Mouse (Mus musculus) myocyte (in vitro differentiated cells): Measurements from ENCODE around the gene Csf2rb2. TPM values are rescaled to one million over a fixed set of nuclear protein-coding genes. Genes with fewer than 3 reads are reported as not detected.
"Not testable (repeated sequence)": the region's sequence is repeated elsewhere in the genome, so short reads cannot be mapped to it uniquely, and the experiment has no call there.

ENCODE experiments used
- H3K27me3 ChIP-seq: one replicate; pipeline ENCODE4 v1.6.1; 2011; ENCODE audit not compliant: control insufficient read depth, insufficient read depth, insufficient read length
- H3K36me3 ChIP-seq: one replicate; pipeline ENCODE4 v1.6.1; 2011; ENCODE audit not compliant: control insufficient read depth, insufficient read depth
- H3K4me2 ChIP-seq: one replicate; pipeline ENCODE4 v1.6.1; 2011; ENCODE audit warnings: low read depth, control low read depth
- H3K4me3 ChIP-seq: one replicate; pipeline ENCODE4 v1.5.1; 2011; ENCODE audit warnings: mild to moderate bottlenecking, control low read depth, moderate library complexity
- H3K79me2 ChIP-seq: one replicate; pipeline ENCODE4 v1.6.1; 2011; ENCODE audit not compliant: control insufficient read depth, insufficient read depth
- H3ac ChIP-seq: one replicate; pipeline ENCODE4 v1.6.1; 2011; ENCODE audit not compliant: control insufficient read depth, insufficient read length
- CEBPB ChIP-seq: IDR thresholded peaks from 2 replicates; pipeline ENCODE4 v1.6.1; 2011; ENCODE audit warnings: mild to moderate bottlenecking, moderate library complexity; ENCODE audit not compliant: poor library complexity, insufficient read depth, severe bottlenecking
- E2F4 ChIP-seq: IDR thresholded peaks from one replicate; pipeline ENCODE4 v1.6.1; 2011; ENCODE audit warnings: mild to moderate bottlenecking, control low read depth, moderate library complexity; ENCODE audit not compliant: insufficient read depth
- MAX ChIP-seq: IDR thresholded peaks from one replicate; pipeline ENCODE4 v1.6.1; 2011; ENCODE audit warnings: low read depth, mild to moderate bottlenecking, control low read depth
- MYOD1 ChIP-seq, 3 experiments: IDR thresholded peaks; one replicate each; pipeline ENCODE4 v1.6.1; 2011; ENCODE audit warnings: control low read depth in 2 of 3, low read depth in 2 of 3, mild to moderate bottlenecking in 2 of 3, moderate library complexity in 1 of 3; ENCODE audit not compliant: insufficient read length in 2 of 3, control insufficient read depth in 1 of 3
- MYOG ChIP-seq, 3 experiments: IDR thresholded peaks; one replicate each; pipeline ENCODE4 v1.6.1; 2011; ENCODE audit warnings: control low read depth in 2 of 3, low read depth in 2 of 3, mild to moderate bottlenecking in 2 of 3; ENCODE audit not compliant: insufficient read length in 2 of 3, control insufficient read depth in 1 of 3, insufficient read depth in 1 of 3
- POLR2A ChIP-seq: IDR thresholded peaks from one replicate; pipeline ENCODE4 v1.6.1; 2011; ENCODE audit warnings: low read depth, mild to moderate bottlenecking, control low read depth, moderate library complexity; ENCODE audit not compliant: insufficient read length
- POLR2AphosphoS2 ChIP-seq: IDR thresholded peaks from one replicate; pipeline ENCODE4 v1.6.1; 2011; ENCODE audit warnings: low read depth, control low read depth; ENCODE audit not compliant: insufficient read length
- REST ChIP-seq: IDR thresholded peaks from one replicate; pipeline ENCODE4 v1.6.1; 2011; ENCODE audit warnings: mild to moderate bottlenecking, control low read depth, moderate library complexity; ENCODE audit not compliant: insufficient read depth, insufficient read length
- SRF ChIP-seq: IDR thresholded peaks from one replicate; pipeline ENCODE4 v1.6.1; 2011; ENCODE audit warnings: low read depth; ENCODE audit not compliant: control insufficient read depth, insufficient read length
- TCF12 ChIP-seq: IDR thresholded peaks from one replicate; pipeline ENCODE4 v1.6.1; 2011; ENCODE audit warnings: mild to moderate bottlenecking, control low read depth; ENCODE audit not compliant: poor library complexity, insufficient read depth, severe bottlenecking
- TCF3 ChIP-seq: IDR thresholded peaks from one replicate; pipeline ENCODE4 v1.6.1; 2011; ENCODE audit warnings: low read depth, control low read depth; ENCODE audit not compliant: insufficient read length
- USF1 ChIP-seq: IDR thresholded peaks from one replicate; pipeline ENCODE4 v1.6.1; 2011; ENCODE audit warnings: low read depth, mild to moderate bottlenecking, control low read depth, moderate library complexity
- polyA plus RNA-seq: library from polyadenylated mRNA; unstranded; fragments of >200 nt; fragmentation: generic; extraction: Trizol; gene quantifications from one replicate; pipeline ENCODE4 v1.2.1, GENCODE M21; 2012; ENCODE audit warnings: missing spikeins

The Csf2rb2 gene
- polyA plus RNA-seq, 1 experiment = 0.14 TPM

DNA sequence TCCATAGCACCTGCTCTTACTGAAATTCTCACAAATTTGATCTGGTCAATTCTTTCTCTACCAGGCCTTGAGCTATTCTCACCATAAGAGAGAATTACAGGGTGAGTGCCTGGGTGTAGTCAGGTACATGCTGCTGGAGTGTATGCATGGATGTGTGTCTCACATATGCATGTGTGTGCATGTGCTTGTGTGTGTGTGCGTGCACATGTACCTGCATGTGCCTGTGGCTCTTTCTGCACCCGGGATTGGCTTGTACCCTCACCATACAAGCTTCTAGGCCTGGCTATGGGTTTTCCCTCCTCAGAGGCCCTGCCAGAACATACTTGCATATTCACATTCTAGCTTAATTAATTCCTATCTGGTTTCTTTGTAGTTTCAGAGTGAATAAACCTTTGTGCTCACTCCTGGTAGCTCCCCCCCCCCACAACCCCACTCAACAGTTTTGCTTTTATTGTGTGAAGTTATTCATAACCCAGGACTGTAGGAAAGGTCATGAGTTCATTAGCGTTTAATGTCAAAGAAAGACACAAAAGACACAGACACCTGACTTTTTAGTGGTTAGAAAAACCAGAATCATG, 23.1 kb upstream of the Csf2rb2 start:
- no peak overlapping the region for H3K4me2 ChIP-seq
- no peaks in the 10 kb centered on the region for H3K36me3 ChIP-seq
- H3K79me2 ChIP-seq = no peaks in the 10 kb centered on the region
- H3K4me3 ChIP-seq = no peak overlapping the region
- TF ChIP-seq CEBPB (no peak), TCF12 (no peak), MYOG (IDR thresholded peaks at IDR 0.05; ENCODE audit: control insufficient read depth in 1 of 3, insufficient read depth in 1 of 3, insufficient read length in 2 of 3, low read depth in 2 of 3) (no peak)
- no peak overlapping the region for H3ac ChIP-seq
- no peaks in the 10 kb centered on the region for H3K27me3 ChIP-seq

DNA sequence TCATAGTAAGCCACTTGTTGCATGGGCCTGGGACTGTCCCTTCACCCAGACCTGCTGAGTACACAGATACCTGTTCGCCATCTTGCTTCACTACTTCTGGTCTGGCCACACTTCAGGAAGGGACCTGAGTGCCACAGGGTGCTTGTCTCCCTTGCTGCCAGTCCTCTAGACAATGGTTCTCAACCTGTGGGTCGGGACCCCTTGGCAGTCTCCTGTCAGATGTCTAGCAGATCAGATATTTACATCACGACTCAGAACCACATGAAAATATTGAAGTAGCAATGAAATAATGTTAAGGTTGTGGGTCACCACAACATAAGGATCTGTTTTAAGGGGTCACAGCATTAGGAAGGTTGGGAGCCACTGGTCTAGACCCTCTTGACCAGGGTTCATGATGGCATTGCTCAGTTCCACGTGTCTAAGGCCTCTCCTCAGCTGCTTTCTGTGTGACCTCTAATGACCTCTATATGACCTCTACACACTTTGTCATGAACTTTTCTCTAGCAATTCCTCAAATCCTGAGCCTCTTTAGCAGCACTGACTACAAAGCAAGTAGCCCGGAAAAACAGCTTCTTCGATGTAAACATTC, 22.3 kb upstream of the Csf2rb2 start:
- H3K79me2 ChIP-seq, H3K36me3 ChIP-seq, H3ac ChIP-seq, H3K4me2 ChIP-seq, H3K27me3 ChIP-seq, H3K4me3 ChIP-seq: not testable (repeated sequence)

DNA sequence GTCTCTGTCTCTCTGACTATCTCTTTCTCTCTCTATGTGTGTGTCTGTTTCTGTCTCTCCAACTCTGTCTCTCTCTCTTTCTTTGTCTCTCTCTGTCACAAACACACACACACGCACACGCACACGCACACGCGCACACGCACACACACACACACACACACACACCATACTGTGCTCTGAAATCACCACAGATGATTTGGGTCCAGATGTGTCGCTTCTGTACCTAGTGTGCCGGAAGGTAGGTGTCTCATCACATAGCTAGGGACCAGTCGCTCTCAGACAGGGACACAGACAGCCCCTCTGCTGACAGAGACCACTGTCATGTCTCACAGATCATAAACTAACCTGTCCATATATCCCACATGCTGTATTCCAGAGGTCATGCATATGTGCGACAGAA, 21.2 kb upstream of the Csf2rb2 start:
- no peaks in the 10 kb centered on the region for H3K27me3 ChIP-seq
- no peak overlapping the region for H3K4me2 ChIP-seq
- TF ChIP-seq USF1 (no peak), TCF12 (no peak), REST (no peak), SRF (no peak), MYOG (IDR thresholded peaks at IDR 0.05; ENCODE audit: control insufficient read depth in 1 of 3, insufficient read depth in 1 of 3, insufficient read length in 2 of 3, low read depth in 2 of 3) (no peak), E2F4 (no peak), POLR2A (no peak), TCF3 (no peak), MAX (no peak), POLR2AphosphoS2 (no peak), CEBPB (no peak), MYOD1 (IDR thresholded peaks at IDR 0.05; ENCODE audit: control insufficient read depth in 1 of 3, insufficient read length in 2 of 3, low read depth in 2 of 3) (no peak)
- no peaks in the 10 kb centered on the region for H3K36me3 ChIP-seq
- no peaks in the 10 kb centered on the region for H3K79me2 ChIP-seq
- no peak overlapping the region for H3ac ChIP-seq
- no peak overlapping the region for H3K4me3 ChIP-seq

DNA sequence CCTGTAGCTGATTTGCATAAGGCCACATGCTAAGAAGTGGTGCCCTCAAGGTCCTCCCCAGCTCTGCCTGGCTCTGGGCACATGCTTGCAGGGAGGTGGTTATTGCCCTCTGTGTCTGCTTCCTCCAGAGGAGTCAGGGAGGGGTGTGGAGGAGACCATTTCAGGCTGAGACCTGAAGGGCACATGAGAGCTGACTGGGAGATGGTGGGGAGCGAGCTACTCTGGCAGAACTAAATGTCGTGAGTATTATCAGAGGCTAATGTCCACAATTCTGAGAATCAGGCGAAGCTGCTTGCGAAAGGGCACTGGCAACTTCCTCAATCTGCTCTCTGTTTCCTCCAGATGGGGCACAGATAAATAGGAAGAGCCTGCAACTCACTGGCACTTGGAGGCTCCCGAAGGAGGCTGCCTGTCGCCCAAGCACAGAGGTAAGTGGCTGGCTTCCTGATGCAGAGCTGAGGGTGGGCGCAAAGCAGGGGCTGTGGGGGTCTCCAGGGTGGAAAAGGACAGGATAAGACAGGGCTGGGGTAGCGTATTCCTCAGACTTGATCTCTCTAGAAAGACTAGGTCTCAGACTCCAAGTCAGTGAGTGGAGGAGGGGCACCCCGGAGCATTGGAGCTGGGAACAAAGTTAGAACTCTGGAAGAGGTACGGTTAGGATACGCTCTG, 20.3 kb upstream of the Csf2rb2 start, which contains the start of gene Csf2rb:
Gene Csf2rb (plus strand): TSS at position 82 of the 669 bp plus-strand sequence.
- Histone ChIP-seq H3K4me3 (no peak within 1 kb of the TSS), H3K36me3 (no peaks in the 10 kb centered on the region), H3ac (no peak within 1 kb of the TSS), H3K4me2 (no peak within 1 kb of the TSS), H3K27me3 (no peaks in the 10 kb centered on the region), H3K79me2 (no peaks in the 10 kb centered on the region)
- no peak for TF ChIP-seq MYOG (IDR thresholded peaks at IDR 0.05; ENCODE audit: control insufficient read depth in 1 of 3, insufficient read depth in 1 of 3, insufficient read length in 2 of 3, low read depth in 2 of 3)

DNA sequence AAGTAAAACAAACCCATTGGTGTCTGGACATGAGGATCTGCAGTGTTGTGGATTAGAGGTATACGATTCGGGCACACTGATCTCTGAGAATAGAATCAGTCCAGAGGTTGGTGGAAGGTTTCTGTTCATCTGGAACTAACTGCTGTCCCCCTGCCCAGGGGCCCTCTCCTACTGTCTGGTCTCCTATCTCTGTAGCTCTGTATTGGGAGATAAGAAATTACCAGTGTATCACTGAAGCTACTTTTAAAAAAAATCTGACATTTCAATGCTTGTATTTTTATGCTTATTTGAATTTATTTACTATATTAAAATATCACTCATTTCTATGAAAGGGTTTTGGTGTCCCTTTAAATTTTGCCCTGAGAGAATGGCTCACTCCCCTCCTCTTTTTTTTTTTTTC, 18.8 kb upstream of the Csf2rb2 start:
- H3K36me3 ChIP-seq = no peaks in the 10 kb centered on the region
- no peak overlapping the region for H3K4me2 ChIP-seq
- no peak overlapping the region for H3K4me3 ChIP-seq
- no peaks in the 10 kb centered on the region for H3K27me3 ChIP-seq
- TF ChIP-seq POLR2AphosphoS2 (no peak), E2F4 (no peak)
- H3ac ChIP-seq = no peak overlapping the region
- no peaks in the 10 kb centered on the region for H3K79me2 ChIP-seq

DNA sequence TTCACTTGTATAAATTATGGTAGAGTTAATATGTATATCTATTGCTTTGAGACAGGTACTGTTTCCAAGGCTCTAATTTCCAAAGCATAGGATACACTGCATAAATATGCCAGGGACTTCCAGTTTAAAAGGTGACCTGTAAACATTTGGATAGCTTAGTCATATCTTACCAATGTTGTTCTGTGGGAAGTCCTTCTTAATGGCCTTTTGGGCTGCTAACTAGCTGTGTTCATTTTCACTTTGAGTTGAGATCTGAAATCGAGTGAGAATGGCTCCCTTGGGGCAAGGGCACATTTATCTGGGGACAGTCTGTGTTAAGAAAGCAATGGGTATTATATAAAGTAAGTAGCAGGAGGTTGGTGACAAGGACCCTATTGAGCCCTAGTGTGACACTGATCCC, 17.8 kb upstream of the Csf2rb2 start:
- TF ChIP-seq TCF12 (no peak), SRF (no peak), MYOD1 (IDR thresholded peaks at IDR 0.05; ENCODE audit: control insufficient read depth in 1 of 3, insufficient read length in 2 of 3, low read depth in 2 of 3) (no peak), POLR2A (no peak), POLR2AphosphoS2 (no peak), TCF3 (no peak), E2F4 (no peak)

More for the DNA sequence above, 17.8 kb upstream of the Csf2rb2 start:
- Histone ChIP-seq H3K27me3 (no peaks in the 10 kb centered on the region), H3K79me2 (no peaks in the 10 kb centered on the region), H3ac (no peak overlapping the region), H3K36me3 (no peaks in the 10 kb centered on the region), H3K4me2 (no peak overlapping the region), H3K4me3 (no peak overlapping the region)
